Mouse (Mus musculus) adrenal gland, adult 10 weeks (tissue): ENCODE measurements around the gene 4930516K23Rik. TPM values are rescaled to one million over a fixed set of nuclear protein-coding genes. Genes with fewer than 3 reads are reported as not detected.

Source experiments
- polyA plus RNA-seq: library from polyadenylated mRNA; stranded (reverse); fragments of 350-450 nt; fragmentation: Illumina TruSeq; extraction: RNeasy Lipid Tissue Mini Kit (QIAGEN cat#74804); gene quantifications from one replicate; pipeline ENCODE4 v1.2.3, GENCODE M21; 2014; ENCODE audit warnings: low read depth, low replicate concordance

The 4930516K23Rik gene
- polyA plus RNA-seq: not detected

DNA sequence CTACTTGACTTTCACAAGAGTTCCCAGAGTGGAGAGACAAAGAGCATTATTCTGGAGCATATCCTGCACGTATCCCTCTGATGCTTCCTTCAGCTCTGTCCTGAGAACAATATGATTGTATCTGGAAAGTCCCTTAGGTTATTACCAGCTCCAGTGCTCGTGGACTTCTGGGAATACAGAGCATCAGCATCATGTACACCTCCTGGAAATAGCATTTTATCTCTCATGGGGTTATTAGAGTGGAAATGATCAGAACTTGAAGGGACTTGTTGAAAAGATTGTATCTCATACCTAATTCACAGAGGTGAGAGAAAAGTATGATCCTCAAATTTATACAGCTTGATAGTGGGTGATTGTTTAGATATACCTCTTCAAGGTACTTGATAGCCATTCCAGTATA is at the start of gene 4930516K23Rik:
Gene 4930516K23Rik (minus strand): TSS at position 101 of the 400 bp plus-strand sequence.

DNA sequence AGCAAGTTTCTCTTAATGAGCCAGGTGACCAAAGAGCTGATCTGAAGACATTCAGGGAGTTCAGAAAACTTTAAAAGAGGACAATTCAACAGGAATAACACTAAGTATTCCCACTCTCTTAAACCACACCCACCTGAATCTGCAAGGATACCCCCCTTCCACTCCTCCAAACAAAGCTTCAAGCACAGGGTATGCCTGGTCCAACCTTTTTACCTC is 43.4 kb upstream of the 4930516K23Rik start, which contains the start of gene Olfr646:
Gene Olfr646 (plus strand): TSS at position 117 of the 216 bp plus-strand sequence.

DNA sequence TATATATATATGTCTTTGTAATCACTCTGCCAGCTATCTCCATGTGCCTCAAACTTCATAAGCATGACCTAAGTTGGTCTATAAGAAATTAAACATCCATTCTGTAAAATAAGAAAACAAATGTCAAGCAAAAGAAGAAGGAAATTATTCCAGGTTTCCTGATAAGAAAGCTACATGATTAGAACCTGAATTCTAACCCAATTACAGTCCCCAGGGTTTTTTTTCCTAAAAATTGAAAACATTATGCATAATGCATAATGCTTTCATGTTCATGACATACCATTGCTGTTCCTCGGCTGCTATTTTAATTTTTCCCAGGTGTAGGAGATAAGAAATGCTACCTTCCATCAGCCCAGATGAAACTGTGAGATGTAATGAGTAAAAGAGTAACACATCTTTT is 24.1 kb upstream of the 4930516K23Rik start, which contains the start of gene Olfr645:
Gene Olfr645 (minus strand): TSS at position 101 of the 400 bp plus-strand sequence.

DNA sequence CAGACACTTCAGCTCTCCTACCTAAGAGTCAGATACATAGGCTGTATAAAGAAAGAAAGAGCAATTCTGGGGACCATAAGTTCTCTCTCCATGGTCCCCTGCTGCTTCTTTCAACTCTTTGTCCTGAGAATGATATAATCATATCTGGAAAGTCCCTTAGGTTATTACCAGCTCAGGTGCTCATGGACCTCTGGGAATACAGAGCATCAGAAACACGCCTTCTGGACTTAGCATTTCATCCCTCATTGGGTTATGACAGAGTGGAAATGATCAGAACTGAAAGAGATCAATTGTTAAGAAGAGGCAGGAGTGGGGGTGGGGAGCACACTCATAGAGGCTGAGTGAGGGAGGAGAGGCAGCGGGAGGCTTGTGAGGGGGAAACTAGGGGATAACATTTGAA is 10.5 kb upstream of the 4930516K23Rik start, which contains the start of gene Olfr644:
Gene Olfr644 (minus strand): TSS at position 101 of the 400 bp plus-strand sequence.

DNA sequence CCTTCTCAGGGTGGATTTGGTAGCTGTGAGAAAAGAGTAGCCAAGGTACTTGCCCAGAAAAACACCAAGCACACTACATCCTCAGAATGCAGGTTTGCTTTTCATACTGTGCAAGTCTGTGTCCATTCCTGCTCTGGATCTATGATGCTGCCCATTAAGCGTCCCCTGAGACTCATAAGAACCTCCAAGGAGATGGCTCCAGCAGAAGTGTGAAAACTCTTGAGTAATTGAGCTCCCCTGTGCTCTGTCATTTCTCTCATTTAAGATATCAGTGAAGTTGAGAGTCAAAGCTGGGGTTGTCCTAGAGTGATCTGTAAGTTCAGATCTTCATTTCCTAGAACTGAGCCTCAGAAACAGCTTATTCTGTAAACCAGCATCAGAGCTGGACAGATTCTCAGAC is 8.7 kb downstream of the 4930516K23Rik start, which contains the start of gene Olfr642:
Gene Olfr642 (minus strand): TSS at position 101 of the 400 bp plus-strand sequence.

DNA sequence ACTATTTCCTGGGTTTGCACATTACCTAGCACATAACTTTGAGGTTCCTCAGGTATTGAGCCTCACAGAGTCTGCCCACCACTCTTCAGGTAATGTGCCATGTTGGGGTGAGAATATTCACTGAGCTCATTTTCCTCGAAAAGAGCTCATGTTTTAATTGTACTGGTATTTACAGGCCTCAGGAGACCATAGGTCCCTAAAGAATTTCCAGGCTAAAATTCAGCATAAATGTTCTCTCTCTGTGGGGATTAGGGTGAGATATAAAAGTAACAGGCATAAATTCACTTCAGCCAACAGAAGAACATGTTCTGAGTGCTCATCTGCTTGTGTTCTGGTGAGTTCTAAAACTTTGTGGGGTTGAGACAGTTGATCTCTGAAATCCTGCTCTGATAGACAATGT is 26.1 kb downstream of the 4930516K23Rik start, which contains the start of gene Olfr641:
Gene Olfr641 (plus strand): TSS at position 301 of the 400 bp plus-strand sequence.

DNA sequence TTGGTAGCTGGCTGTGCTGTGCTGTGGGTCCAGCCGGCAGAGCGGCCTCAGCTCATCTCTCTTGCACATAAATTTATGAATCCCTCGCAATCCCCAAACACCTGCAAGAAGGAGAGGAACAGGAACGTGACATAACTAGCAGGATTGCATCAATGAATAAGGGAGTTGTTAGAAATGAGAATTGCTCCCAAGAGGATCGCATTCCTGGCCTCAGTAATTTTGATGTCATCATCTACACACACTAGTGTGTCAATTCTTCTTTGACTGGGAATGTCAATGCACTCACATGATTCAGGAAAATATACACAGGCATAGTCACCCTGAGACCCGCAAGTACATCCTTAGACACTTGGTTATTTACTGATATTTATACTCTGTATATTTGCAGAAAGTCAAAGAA is 35.8 kb downstream of the 4930516K23Rik start, which contains the start of gene Olfr640:
Gene Olfr640 (minus strand): TSS at position 101 of the 400 bp plus-strand sequence.

DNA sequence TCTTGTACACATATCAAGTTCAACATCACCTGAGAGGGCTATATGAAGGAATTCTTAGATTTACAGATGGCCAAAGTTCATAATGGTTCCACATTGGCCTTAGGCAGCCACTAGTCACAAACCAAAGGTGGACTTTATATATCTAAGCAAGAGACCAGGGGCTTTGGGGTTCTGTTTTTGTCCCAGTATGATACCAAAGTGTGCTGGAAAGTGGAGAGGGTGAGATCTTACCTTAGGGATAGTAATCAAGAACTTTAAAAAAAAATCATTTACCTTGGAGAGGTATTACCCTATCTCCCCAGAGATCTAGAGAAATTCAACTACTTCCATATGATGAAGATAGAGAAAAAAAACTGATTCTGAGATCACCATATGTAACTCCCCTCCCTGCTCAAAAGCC is 44.0 kb downstream of the 4930516K23Rik start, which contains the start of gene Olfr639:
Gene Olfr639 (minus strand): TSS at position 101 of the 400 bp plus-strand sequence.

Other genes starting within 250 kb of the 4930516K23Rik start
- 7.8 TPM for gene Hbb-bt, start 247.4 kb downstream of the 4930516K23Rik start, polyA plus RNA-seq
- gene Hbb-bs, start 233.3 kb downstream of the 4930516K23Rik start, polyA plus RNA-seq: 111 TPM
- not detected for gene Hbb-bh2, start 220.9 kb downstream of the 4930516K23Rik start, polyA plus RNA-seq
- not detected for gene Hbb-bh1, start 218.3 kb downstream of the 4930516K23Rik start, polyA plus RNA-seq
- not detected for gene Hbb-y, start 208.2 kb downstream of the 4930516K23Rik start, polyA plus RNA-seq
- not detected for gene Olfr66, start 175.2 kb downstream of the 4930516K23Rik start, polyA plus RNA-seq
- not detected for gene Olfr64, start 167.0 kb downstream of the 4930516K23Rik start, polyA plus RNA-seq
- not detected for gene Olfr65, start 158.0 kb downstream of the 4930516K23Rik start, polyA plus RNA-seq
- not detected for gene Olfr631, start 132.6 kb downstream of the 4930516K23Rik start, polyA plus RNA-seq
- not detected for gene Olfr632, start 127.1 kb downstream of the 4930516K23Rik start, polyA plus RNA-seq
- not detected for gene Olfr633, start 117.0 kb downstream of the 4930516K23Rik start, polyA plus RNA-seq
- gene Olfr635, start 90.3 kb downstream of the 4930516K23Rik start, polyA plus RNA-seq: not detected
- gene Olfr638, start 62.7 kb downstream of the 4930516K23Rik start, polyA plus RNA-seq: not detected
- gene Olfr639, start 44.1 kb downstream of the 4930516K23Rik start, polyA plus RNA-seq: not detected
- not detected for gene Olfr640, start 35.9 kb downstream of the 4930516K23Rik start, polyA plus RNA-seq
- gene Olfr641, start 26.0 kb downstream of the 4930516K23Rik start, polyA plus RNA-seq: not detected
- not detected for gene Olfr642, start 8.8 kb downstream of the 4930516K23Rik start, polyA plus RNA-seq
- not detected for gene Olfr644, start 10.4 kb upstream of the 4930516K23Rik start, polyA plus RNA-seq
- gene Olfr645, start 24.0 kb upstream of the 4930516K23Rik start, polyA plus RNA-seq: not detected
- gene Olfr646, start 43.4 kb upstream of the 4930516K23Rik start, polyA plus RNA-seq: not detected
- gene Ubqln5, start 68.4 kb upstream of the 4930516K23Rik start, polyA plus RNA-seq: not detected
- gene Olfr643, start 76.0 kb upstream of the 4930516K23Rik start, polyA plus RNA-seq: not detected
- not detected for gene Ubqln3, start 81.8 kb upstream of the 4930516K23Rik start, polyA plus RNA-seq
- not detected for gene Ubqlnl, start 89.1 kb upstream of the 4930516K23Rik start, polyA plus RNA-seq
- not detected for gene Olfm5, start 103.4 kb upstream of the 4930516K23Rik start, polyA plus RNA-seq
- gene Olfr648, start 121.9 kb upstream of the 4930516K23Rik start, polyA plus RNA-seq: not detected
- not detected for gene Olfr649, start 134.5 kb upstream of the 4930516K23Rik start, polyA plus RNA-seq
- gene Trim6, start 157.3 kb upstream of the 4930516K23Rik start, polyA plus RNA-seq: 1.0 TPM
- 37.6 TPM for gene Trim34a, start 183.0 kb upstream of the 4930516K23Rik start, polyA plus RNA-seq
- 11.2 TPM for gene Trim5, start 226.6 kb upstream of the 4930516K23Rik start, polyA plus RNA-seq